Mouse (Mus musculus) testis, postnatal 14 days (tissue): ENCODE data around the gene Arhgef25.

Experiments
- DNase-seq: peaks from one replicate; pipeline ENCODE4 v3.0.0; 2021; ENCODE audit warnings: low spot score

Gene Arhgef25

GRCm38 (mm10) chr10:127185506-127185905 is 4.4 kb downstream of the Arhgef25 start:
- no peak for DNase-seq

GRCm38 (mm10) chr10:127185101-127185500 is 4.8 kb downstream of the Arhgef25 start:
- DNase-seq, result no peak

- peak; percentile 14 for DNase-seq
Observed at GRCm38 (mm10) chr10:127183759-127184158, 6.1 kb downstream of the Arhgef25 start.

- no peak for DNase-seq
Observed at GRCm38 (mm10) chr10:127182624-127183023, 7.3 kb downstream of the Arhgef25 start.

GRCm38 (mm10) chr10:127181566-127181965 is 8.3 kb downstream of the Arhgef25 start:
- no peak for DNase-seq

GRCm38 (mm10) chr10:127180695-127181047 is 9.2 kb downstream of the Arhgef25 start:
- DNase-seq, result no peak

DNA sequence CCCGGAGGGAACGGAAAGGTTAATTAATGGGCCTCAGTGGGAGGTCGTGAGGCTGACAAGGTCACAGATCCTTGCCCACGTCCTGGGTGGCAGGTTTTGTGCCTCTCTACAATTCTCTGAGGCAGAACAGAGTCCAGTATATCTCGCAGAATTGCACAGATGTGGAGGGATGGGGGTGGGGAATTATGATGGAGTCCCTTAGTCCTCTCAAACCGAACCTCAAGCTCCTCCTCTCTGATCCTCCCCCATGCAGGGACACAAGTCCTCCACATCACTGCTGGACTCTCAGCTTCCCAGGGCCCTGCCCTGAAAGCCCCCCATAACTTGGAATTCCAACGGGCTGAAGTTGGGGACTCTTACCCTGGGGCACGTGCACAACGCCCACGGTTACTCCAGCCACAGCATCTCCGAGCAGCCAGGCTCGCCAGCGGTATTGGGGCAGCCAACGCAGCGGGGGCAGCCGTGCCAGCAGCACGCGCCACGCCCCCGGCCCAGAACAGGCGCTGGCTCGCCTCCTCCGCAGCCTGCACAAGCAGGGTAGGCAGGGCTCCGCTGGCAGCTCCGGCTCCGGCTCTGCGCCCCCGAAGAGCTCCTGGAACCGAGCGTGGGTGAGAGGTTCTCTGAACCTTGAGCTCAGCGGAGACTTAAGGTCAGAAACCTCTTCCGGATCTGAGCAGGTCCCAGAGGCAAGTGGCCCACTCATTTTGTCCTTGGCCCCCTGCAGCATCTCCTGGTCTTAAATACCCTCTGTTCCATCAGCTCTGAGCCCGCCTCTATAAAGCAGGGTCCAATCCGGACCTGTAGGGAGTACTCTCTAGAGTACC is 9.8 kb downstream of the Arhgef25 start, which contains the start of gene Slc26a10:
Gene Slc26a10 (minus strand): TSS at position 775 of the 824 bp plus-strand sequence.
- peak; percentile 9 for DNase-seq

DNA sequence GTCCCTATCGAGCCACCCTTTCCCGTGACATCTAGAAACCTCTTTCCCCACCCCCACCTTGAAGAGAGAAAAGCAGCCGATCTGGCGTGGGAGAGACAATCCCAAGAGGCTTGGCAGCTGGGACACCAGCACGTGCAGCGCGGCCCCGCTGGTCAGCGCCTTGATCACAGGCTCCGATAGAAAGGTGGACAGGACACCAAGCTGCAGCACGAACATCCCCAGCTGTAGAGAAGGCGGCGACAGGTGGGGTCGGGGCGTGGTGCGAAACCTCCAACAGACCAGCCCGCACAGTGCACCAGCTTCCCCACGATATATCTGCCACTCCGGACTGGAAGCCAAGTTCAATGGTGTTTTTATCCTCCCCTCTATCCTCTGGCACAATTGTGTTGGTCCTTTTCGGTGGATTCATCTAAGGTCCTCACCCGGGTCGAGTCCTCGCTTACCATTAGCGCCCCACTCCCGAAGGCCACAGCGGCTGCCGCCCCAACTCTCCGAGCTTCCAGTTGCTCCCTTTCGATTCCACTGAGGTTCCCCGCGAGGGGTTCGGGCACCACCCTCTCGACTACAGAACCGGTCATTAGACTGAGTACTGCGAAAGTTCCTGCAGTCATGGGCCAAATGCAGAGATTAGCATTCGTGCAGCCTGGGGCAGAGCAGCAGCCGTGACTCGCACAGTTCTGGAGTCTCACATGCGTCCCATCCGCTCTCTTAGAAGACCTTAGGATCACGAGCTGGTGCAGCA is 11.4 kb downstream of the Arhgef25 start:
- peak; percentile 16 for DNase-seq

- peak; percentile 62 for DNase-seq
Observed at GRCm38 (mm10) chr10:127177719-127178118, 12.2 kb downstream of the Arhgef25 start.

DNA sequence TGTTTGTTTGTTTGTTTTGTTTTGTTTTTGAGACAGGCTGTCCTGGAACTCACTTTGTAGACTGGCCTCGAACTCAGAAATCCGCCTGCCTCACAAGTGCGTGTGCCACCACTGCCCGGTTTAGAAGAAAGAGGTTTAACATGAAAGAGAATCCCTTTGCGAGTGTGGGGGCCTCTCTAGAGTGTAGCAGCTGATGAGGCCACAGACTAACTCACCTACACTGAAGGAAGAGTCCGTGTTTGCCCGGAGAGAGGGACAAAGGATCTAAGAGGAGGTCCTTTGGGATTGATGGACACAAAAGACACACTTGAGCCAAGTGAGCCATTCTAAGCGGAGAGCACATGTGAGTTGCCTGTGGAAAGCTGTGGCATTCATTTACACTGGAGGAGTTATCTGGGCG is 12.6 kb downstream of the Arhgef25 start:
- no peak for DNase-seq

GRCm38 (mm10) chr10:127176756-127177155 is 13.1 kb downstream of the Arhgef25 start:
- no peak for DNase-seq

- no peak for DNase-seq
Observed at GRCm38 (mm10) chr10:127176228-127176627, 13.7 kb downstream of the Arhgef25 start.

GRCm38 (mm10) chr10:127174170-127174569 is 15.7 kb downstream of the Arhgef25 start:
- DNase-seq, result no peak

- no peak for DNase-seq
Observed at GRCm38 (mm10) chr10:127173148-127174065, 16.5 kb downstream of the Arhgef25 start.

DNA sequence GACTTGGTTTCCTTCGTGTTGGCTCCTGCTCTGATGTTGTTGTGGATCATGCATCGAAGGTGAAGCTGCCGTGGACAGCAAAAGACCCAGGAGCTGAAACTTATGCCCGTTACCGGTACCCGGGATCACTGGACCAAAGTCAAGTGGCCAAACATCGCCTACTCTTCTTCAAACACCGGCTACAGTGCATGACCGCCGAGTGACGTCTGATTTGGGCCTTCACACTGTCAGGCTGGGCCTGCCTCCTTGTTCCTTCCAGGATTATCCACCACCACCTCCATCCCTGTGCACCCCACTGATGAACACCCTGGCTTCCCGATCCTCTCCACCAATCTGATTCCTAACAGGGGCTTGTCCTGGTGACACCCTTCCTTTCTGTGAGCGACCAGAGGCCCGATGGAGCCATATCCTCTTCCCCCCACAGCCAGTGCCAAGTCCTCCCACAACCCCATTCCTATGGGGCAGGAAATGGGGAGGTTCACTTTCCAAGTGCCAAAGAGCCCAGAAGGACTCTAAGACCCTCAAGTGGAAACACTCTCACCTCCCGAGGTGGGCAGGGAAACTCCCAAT is 18.2 kb downstream of the Arhgef25 start:
- peak; percentile 7 for DNase-seq

- peak; percentile 80 for DNase-seq
Observed at GRCm38 (mm10) chr10:127170837-127171272, 19.0 kb downstream of the Arhgef25 start.

DNA sequence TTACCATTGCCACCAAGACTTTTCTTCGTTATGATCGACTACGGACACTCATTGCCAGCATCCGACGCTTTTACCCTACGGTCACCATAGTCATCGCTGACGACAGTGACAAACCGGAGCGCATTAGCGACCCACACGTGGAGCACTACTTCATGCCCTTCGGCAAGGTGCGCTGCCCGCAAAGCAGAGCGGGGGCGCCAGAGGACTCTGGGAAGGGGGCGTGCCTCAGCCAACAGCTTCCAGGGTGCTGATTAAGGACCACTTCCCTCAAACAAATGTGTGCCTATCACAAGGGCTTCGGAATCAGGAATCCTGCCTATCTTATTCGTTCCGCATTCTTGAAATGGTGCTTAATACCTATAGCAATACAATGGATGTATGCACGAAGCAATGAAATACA is 19.9 kb downstream of the Arhgef25 start:
- DNase-seq, result peak; percentile 43

GRCm38 (mm10) chr10:127167614-127168192 is 22.2 kb downstream of the Arhgef25 start:
- peak; percentile 87 for DNase-seq

- peak; percentile 12 for DNase-seq
Observed at GRCm38 (mm10) chr10:127166771-127167613, 22.9 kb downstream of the Arhgef25 start.

DNA sequence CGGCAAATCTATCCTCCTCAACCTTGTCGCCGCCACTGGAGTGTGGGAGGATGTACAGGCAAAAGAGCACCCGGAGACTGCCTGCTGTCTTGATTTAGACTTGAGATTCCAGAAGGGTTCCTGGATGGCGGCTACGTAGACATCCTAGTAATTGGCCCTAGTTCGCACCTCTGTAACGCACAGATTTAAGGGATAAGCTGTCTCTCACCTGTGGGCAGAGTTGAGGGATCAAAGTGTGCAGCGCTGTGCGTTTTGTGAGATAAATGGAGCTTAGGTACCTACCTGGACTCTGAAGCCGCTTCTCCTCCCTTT is 23.5 kb downstream of the Arhgef25 start:
- DNase-seq, result no peak
